Mouse (Mus musculus) T-cell, adult 66 days (primary cell): ENCODE data around the gene Gm2310. TPM values are rescaled to one million over a fixed set of nuclear protein-coding genes. Genes with fewer than 3 reads are reported as not detected.

Experiments
- total RNA-seq, 2 experiments: library from RNA; stranded (reverse); gene quantifications; 3 replicates in 1 of 2; 4 replicates in 1 of 2; pipeline ENCODE4 v1.2.4; 2023

The Gm2310 gene
- total RNA-seq = not detected

DNA sequence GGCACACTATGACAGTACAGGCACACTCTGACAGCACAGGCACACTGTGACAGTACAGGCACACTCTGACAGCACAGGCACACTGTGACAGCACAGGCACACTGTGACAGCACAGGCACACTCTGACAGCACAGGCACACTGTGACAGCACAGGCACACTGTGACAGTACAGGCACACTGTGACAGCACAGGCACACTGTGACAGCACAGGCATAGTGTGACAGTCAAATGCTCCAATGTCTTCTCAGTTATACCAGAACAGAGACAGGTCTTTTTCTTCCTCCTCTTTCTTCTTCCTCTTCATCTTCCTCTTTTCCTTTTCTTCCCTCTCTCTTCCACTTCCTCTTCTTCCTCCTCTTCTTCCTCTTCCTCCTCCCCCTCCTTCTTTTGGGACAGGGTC is at the start of gene Gm2310:
TSS of gene Gm2310 (minus strand) at position 101 of the 400 bp plus-strand sequence.

Other genes with a start within 250 kb of the Gm2310 start
- 100 to 1,000 TPM; 107 to 110 TPM for gene Nipbl, start 75.5 kb downstream of the Gm2310 start, total RNA-seq
- 1 to 10 TPM; 1.4 to 1.8 TPM for gene Slc1a3, start 190.8 kb upstream of the Gm2310 start, total RNA-seq